Mouse (Mus musculus): ENCODE measurements around the gene Galnt10.

DNA sequence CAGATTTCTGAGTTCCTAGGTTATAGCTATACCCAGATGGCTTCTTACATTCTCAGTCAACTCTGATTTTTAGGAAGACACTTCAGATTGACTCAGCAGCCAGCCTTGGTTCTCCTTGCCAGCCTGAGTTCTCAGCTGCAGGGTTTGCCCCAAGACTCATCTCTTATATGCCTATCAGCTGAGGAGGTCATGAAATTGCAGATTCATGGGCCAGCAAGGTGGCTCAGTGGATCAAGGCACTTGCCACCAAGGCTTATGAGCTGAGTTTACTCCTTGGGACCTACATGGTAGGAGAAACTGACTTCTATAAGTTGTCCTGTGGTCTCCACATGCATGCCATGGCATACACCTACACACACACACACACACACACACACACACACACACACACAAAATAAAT is 19.8 kb upstream of the Galnt10 start:
- TF ChIP-seq CTCF (IDR thresholded peaks at IDR 0.05): no peak
- no peak for TF ChIP-seq EP300 (IDR thresholded peaks at IDR 0.05)

Measured in lung, postnatal 0 days (tissue).